Mouse (Mus musculus): ENCODE measurements around the gene E2f3. TPM values are rescaled to one million over a fixed set of nuclear protein-coding genes. Genes with fewer than 3 reads are reported as not detected.
A peak's percentile ranks its signal among the peaks of the same experiment; 100 is the strongest.

Gene E2f3
- polyA plus RNA-seq, 1 experiment from 2014 or later: 5.3 TPM

- Histone ChIP-seq H3K27ac (replicated peaks; ENCODE audit: low read depth, low read length) (no peak overlapping the region), H3K4me3 (replicated peaks; ENCODE audit: low read depth, low read length) (no peak overlapping the region), H3K36me3 (ENCODE audit: control insufficient read depth, insufficient read depth, low read length) (no peaks in the 10 kb centered on the region), H3K27me3 (ENCODE audit: control insufficient read depth, insufficient read depth, low read length) (no peaks in the 10 kb centered on the region), H3K4me2 (ENCODE audit: low read length) (no peak overlapping the region), H3K9ac (replicated peaks; ENCODE audit: low read length) (no peak overlapping the region), H3K9me3 (ENCODE audit: control insufficient read depth, low read length) (no peaks in the 10 kb centered on the region), H3K4me1 (ENCODE audit: control insufficient read depth, insufficient read depth, low read length) (no peaks in the 10 kb centered on the region)
- DNase-seq: no peak
- ATAC-seq (ENCODE audit: low FRiP score, low TSS enrichment): no peak
- WGBS: 97% methylated on average over 10 of the region's 10 CpGs
Measured at GRCm38 (mm10) chr13:29954741-29955140, 31.1 kb downstream of the E2f3 start.

- Histone ChIP-seq H3K9me3 (ENCODE audit: control insufficient read depth, low read length) (no peaks in the 10 kb centered on the region), H3K9ac (replicated peaks; ENCODE audit: low read length) (no peak overlapping the region), H3K4me1 (ENCODE audit: control insufficient read depth, insufficient read depth, low read length) (no peaks in the 10 kb centered on the region), H3K4me3 (replicated peaks; ENCODE audit: low read depth, low read length) (no peak overlapping the region), H3K27me3 (ENCODE audit: control insufficient read depth, insufficient read depth, low read length) (no peaks in the 10 kb centered on the region), H3K36me3 (ENCODE audit: control insufficient read depth, insufficient read depth, low read length) (no peaks in the 10 kb centered on the region), H3K4me2 (ENCODE audit: low read length) (no peak overlapping the region), H3K27ac (replicated peaks; ENCODE audit: low read depth, low read length) (no peak overlapping the region)
- DNase-seq (no peak), ATAC-seq (ENCODE audit: low FRiP score, low TSS enrichment) (no peak)
- 94% methylated on average over 4 of the region's 4 CpGs for WGBS
Measured at GRCm38 (mm10) chr13:29953417-29954045, 32.3 kb downstream of the E2f3 start.

- Histone ChIP-seq H3K36me3 (ENCODE audit: control insufficient read depth, insufficient read depth, low read length) (no peaks in the 10 kb centered on the region), H3K4me1 (ENCODE audit: control insufficient read depth, insufficient read depth, low read length) (no peaks in the 10 kb centered on the region), H3K9ac (replicated peaks; ENCODE audit: low read length) (no peak overlapping the region), H3K27me3 (ENCODE audit: control insufficient read depth, insufficient read depth, low read length) (no peaks in the 10 kb centered on the region), H3K4me2 (ENCODE audit: low read length) (no peak overlapping the region), H3K4me3 (replicated peaks; ENCODE audit: low read depth, low read length) (no peak overlapping the region), H3K9me3 (ENCODE audit: control insufficient read depth, low read length) (no peaks in the 10 kb centered on the region), H3K27ac (replicated peaks; ENCODE audit: low read depth, low read length) (no peak overlapping the region)
- DNase-seq (no peak), ATAC-seq (ENCODE audit: low FRiP score, low TSS enrichment) (no peak)
- 91% methylated on average over 8 of the region's 8 CpGs for WGBS
Measured at GRCm38 (mm10) chr13:29946045-29946444, 39.8 kb downstream of the E2f3 start.

- no peak overlapping the region for H3K27ac ChIP-seq (replicated peaks; ENCODE audit: low read depth, low read length)
- H3K9me3 ChIP-seq (ENCODE audit: control insufficient read depth, low read length): no peaks in the 10 kb centered on the region
- no peak overlapping the region for H3K4me3 ChIP-seq (replicated peaks; ENCODE audit: low read depth, low read length)
- H3K4me1 ChIP-seq (ENCODE audit: control insufficient read depth, insufficient read depth, low read length): no peaks in the 10 kb centered on the region
- DNase-seq (no peak), ATAC-seq (ENCODE audit: low FRiP score, low TSS enrichment) (no peak)
- WGBS: 85% methylated on average over 9 of the region's 9 CpGs
- no peak overlapping the region for H3K9ac ChIP-seq (replicated peaks; ENCODE audit: low read length)
- no peak overlapping the region for H3K4me2 ChIP-seq (ENCODE audit: low read length)
- no peaks in the 10 kb centered on the region for H3K27me3 ChIP-seq (ENCODE audit: control insufficient read depth, insufficient read depth, low read length)
- no peaks in the 10 kb centered on the region for H3K36me3 ChIP-seq (ENCODE audit: control insufficient read depth, insufficient read depth, low read length)
Measured at GRCm38 (mm10) chr13:29944915-29945570, 40.8 kb downstream of the E2f3 start.

GRCm38 (mm10) chr13:29944493-29944892, 41.4 kb downstream of the E2f3 start:
- Histone ChIP-seq H3K9me3 (ENCODE audit: control insufficient read depth, low read length) (no peaks in the 10 kb centered on the region), H3K36me3 (ENCODE audit: control insufficient read depth, insufficient read depth, low read length) (no peaks in the 10 kb centered on the region), H3K4me1 (ENCODE audit: control insufficient read depth, insufficient read depth, low read length) (no peaks in the 10 kb centered on the region), H3K27ac (replicated peaks; ENCODE audit: low read depth, low read length) (no peak overlapping the region), H3K9ac (replicated peaks; ENCODE audit: low read length) (no peak overlapping the region), H3K4me2 (ENCODE audit: low read length) (no peak overlapping the region), H3K27me3 (ENCODE audit: control insufficient read depth, insufficient read depth, low read length) (no peaks in the 10 kb centered on the region), H3K4me3 (replicated peaks; ENCODE audit: low read depth, low read length) (no peak overlapping the region)
- no peak for ATAC-seq (ENCODE audit: low FRiP score, low TSS enrichment)
- DNase-seq: no peak
- 85% methylated on average over 8 of the region's 8 CpGs for WGBS

GRCm38 (mm10) chr13:29943541-29944039, 42.3 kb downstream of the E2f3 start:
- Histone ChIP-seq H3K9me3 (ENCODE audit: control insufficient read depth, low read length) (no peaks in the 10 kb centered on the region), H3K36me3 (ENCODE audit: control insufficient read depth, insufficient read depth, low read length) (no peaks in the 10 kb centered on the region), H3K4me3 (replicated peaks; ENCODE audit: low read depth, low read length) (no peak overlapping the region), H3K4me1 (ENCODE audit: control insufficient read depth, insufficient read depth, low read length) (no peaks in the 10 kb centered on the region), H3K4me2 (ENCODE audit: low read length) (no peak overlapping the region), H3K27me3 (ENCODE audit: control insufficient read depth, insufficient read depth, low read length) (no peaks in the 10 kb centered on the region), H3K9ac (replicated peaks; ENCODE audit: low read length) (no peak overlapping the region), H3K27ac (replicated peaks; ENCODE audit: low read depth, low read length) (no peak overlapping the region)
- ATAC-seq (ENCODE audit: low FRiP score, low TSS enrichment) (no peak), DNase-seq (no peak)
- 85% methylated on average over 3 of the region's 3 CpGs for whole genome bisulfite sequencing

- 93% methylated on average over 7 of the region's 7 CpGs for WGBS
Measured at GRCm38 (mm10) chr13:29940071-29940470, 45.8 kb downstream of the E2f3 start.

GRCm38 (mm10) chr13:29939399-29939798, 46.5 kb downstream of the E2f3 start:
- DNase-seq (no peak), ATAC-seq (ENCODE audit: low FRiP score, low TSS enrichment) (no peak)
- 89% methylated on average over 4 of the region's 4 CpGs for WGBS
- H3K36me3 ChIP-seq (ENCODE audit: control insufficient read depth, insufficient read depth, low read length): no peaks in the 10 kb centered on the region
- H3K9ac ChIP-seq (replicated peaks; ENCODE audit: low read length): no peak overlapping the region
- H3K4me1 ChIP-seq (ENCODE audit: control insufficient read depth, insufficient read depth, low read length): no peaks in the 10 kb centered on the region
- H3K27ac ChIP-seq (replicated peaks; ENCODE audit: low read depth, low read length): no peak overlapping the region
- no peak overlapping the region for H3K4me3 ChIP-seq (replicated peaks; ENCODE audit: low read depth, low read length)
- no peak overlapping the region for H3K4me2 ChIP-seq (ENCODE audit: low read length)
- no peaks in the 10 kb centered on the region for H3K9me3 ChIP-seq (ENCODE audit: control insufficient read depth, low read length)
- H3K27me3 ChIP-seq (ENCODE audit: control insufficient read depth, insufficient read depth, low read length): no peaks in the 10 kb centered on the region

More at GRCm38 (mm10) chr13:29940071-29940470, 45.8 kb downstream of the E2f3 start:
- ATAC-seq (ENCODE audit: low FRiP score, low TSS enrichment): no peak
- no peak overlapping the region for H3K27ac ChIP-seq (replicated peaks; ENCODE audit: low read depth, low read length)
- H3K27me3 ChIP-seq (ENCODE audit: control insufficient read depth, insufficient read depth, low read length): no peaks in the 10 kb centered on the region
- DNase-seq: no peak
- no peaks in the 10 kb centered on the region for H3K4me1 ChIP-seq (ENCODE audit: control insufficient read depth, insufficient read depth, low read length)
- no peaks in the 10 kb centered on the region for H3K36me3 ChIP-seq (ENCODE audit: control insufficient read depth, insufficient read depth, low read length)
- no peaks in the 10 kb centered on the region for H3K9me3 ChIP-seq (ENCODE audit: control insufficient read depth, low read length)
- no peak overlapping the region for H3K9ac ChIP-seq (replicated peaks; ENCODE audit: low read length)
- no peak overlapping the region for H3K4me2 ChIP-seq (ENCODE audit: low read length)
- no peak overlapping the region for H3K4me3 ChIP-seq (replicated peaks; ENCODE audit: low read depth, low read length)

GRCm38 (mm10) chr13:29938776-29939175, 47.1 kb downstream of the E2f3 start:
- DNase-seq: peak; percentile 2
- 78% methylated on average over 6 of the region's 6 CpGs for WGBS
- H3K4me2 ChIP-seq (ENCODE audit: low read length): no peak overlapping the region
- no peak for ATAC-seq (ENCODE audit: low FRiP score, low TSS enrichment)
- H3K36me3 ChIP-seq (ENCODE audit: control insufficient read depth, insufficient read depth, low read length): no peaks in the 10 kb centered on the region
- no peak overlapping the region for H3K27ac ChIP-seq (replicated peaks; ENCODE audit: low read depth, low read length)
- no peaks in the 10 kb centered on the region for H3K9me3 ChIP-seq (ENCODE audit: control insufficient read depth, low read length)
- H3K4me3 ChIP-seq (replicated peaks; ENCODE audit: low read depth, low read length): no peak overlapping the region
- H3K9ac ChIP-seq (replicated peaks; ENCODE audit: low read length): no peak overlapping the region
- H3K27me3 ChIP-seq (ENCODE audit: control insufficient read depth, insufficient read depth, low read length): no peaks in the 10 kb centered on the region
- no peaks in the 10 kb centered on the region for H3K4me1 ChIP-seq (ENCODE audit: control insufficient read depth, insufficient read depth, low read length)

Measured in midbrain, embryonic 14.5 days (tissue).